Mouse (Mus musculus) heart, postnatal 10 days (tissue): Measurements from ENCODE around the gene Axdnd1. TPM values are rescaled to one million over a fixed set of nuclear protein-coding genes. Genes with fewer than 3 reads are reported as not detected.
"Not testable (repeated sequence)": the region's sequence is repeated elsewhere in the genome, so short reads cannot be mapped to it uniquely, and the experiment has no call there.

Source experiments
- DNase-seq, 2 experiments: peaks; one replicate each; pipeline ENCODE4 v3.0.0; 2021
- intact Hi-C: fragments of 180-260 bp; cut with DNase I; formaldehyde crosslinking; loops from one replicate; pipeline ENCODE4 v1.15.1; 2025
- total RNA-seq, 2 experiments: library from RNA; stranded (reverse); gene quantifications; 2 replicates each; pipeline ENCODE4 v1.2.3; 2021

The Axdnd1 gene
- total RNA-seq, 2 experiments from 2014 or later: 0.12 TPM; not detected in 1

DNA sequence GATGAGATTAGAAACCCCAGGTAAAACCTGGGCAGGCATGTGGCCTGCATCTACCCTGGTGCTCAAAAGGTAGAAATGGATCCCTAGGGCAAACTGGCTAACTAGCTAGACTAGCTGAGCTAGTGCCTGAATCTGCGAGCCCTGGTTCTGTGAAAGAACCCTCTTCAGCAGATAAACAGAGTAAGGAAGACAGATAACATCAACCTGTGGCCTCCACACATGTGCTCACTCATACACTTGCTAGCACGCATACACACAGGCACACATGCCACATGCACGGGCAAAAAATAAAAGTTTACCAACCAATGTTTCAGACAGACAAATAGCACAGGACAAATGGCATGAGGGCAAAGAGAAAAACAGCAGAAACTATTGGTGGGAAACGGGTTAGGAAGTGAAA is 70.5 kb downstream of the Axdnd1 start:
- DNase-seq: no peak
- intact Hi-C loops: no loop called here

DNA sequence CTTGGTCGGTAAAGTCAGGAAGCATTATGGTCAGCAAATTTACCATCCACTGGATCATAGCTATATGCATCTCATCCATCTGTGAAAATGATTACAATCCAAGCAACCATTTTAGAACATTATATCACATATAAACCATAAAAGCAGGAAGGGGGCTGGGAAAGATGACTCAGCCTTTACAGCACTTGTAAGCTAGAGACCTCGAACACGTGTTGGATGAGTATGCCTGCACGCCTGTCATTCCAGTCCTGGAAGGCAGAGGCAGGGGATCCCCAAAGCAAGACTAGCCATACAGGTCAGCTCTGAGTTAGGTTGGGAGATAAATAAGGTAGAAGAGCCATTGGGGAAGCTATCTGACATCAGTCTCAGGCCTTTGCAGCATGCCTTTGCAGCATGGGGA is 71.9 kb downstream of the Axdnd1 start:
- intact Hi-C loops: no loop called here
- DNase-seq: no peak

GRCm38 (mm10) chr1:156345633-156346032 is 75.3 kb downstream of the Axdnd1 start:
- intact Hi-C loops: no loop called here
- DNase-seq: no peak

DNA sequence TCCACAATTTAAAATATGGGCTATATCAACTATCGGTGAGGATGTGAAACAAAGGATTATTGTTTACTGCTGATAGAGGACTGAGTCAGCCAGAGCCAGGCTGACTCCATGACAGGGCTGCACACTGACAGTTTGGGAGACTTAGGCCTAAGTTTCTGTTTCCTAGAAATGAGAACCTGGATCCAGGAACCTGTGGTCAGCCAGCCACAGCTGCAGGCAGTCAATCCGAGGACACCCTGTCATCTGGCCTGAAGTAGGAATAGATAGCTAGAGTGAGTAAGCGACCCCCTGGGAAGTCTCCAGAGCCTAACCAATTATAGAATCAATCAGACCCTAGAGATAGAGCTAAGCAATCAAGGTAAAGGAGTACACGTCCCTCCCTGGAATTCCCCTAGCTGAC is 76.5 kb downstream of the Axdnd1 start:
- DNase-seq: no peak
- intact Hi-C loops: no loop called here

- intact Hi-C loops: no loop called here
- no peak for DNase-seq
Observed at GRCm38 (mm10) chr1:156340847-156341246, 80.1 kb downstream of the Axdnd1 start.

- DNase-seq: no peak
- intact Hi-C loops: no loop called here
Observed at GRCm38 (mm10) chr1:156323126-156323525, 97.8 kb downstream of the Axdnd1 start.

- intact Hi-C loops: no loop called here
- peak in 1 of 2 experiments; percentile 4 for DNase-seq
Observed at GRCm38 (mm10) chr1:156310630-156311029, 110.3 kb downstream of the Axdnd1 start, which contains the start of gene Nphs2. TSS of gene Nphs2 (plus strand) at chr1:156310727.

DNA sequence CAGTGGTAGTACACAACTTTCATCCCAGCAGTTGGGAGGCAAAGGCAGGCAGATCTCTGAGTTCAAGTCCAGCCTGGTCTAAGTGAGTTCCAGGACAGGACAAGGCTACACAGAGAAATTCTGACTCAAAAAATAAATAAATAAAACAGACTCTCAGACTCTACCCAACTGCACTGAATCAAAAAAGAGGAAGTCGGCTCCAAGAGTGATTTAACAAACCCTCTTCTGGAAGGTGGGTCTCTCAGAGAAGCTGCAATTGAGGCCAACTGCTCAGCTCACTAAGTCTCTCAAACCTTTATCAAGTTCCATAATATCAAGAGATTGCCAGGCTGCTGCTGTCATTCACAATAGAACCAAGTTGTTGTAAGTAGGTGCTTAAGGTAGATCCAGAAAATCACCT is 112.4 kb downstream of the Axdnd1 start:
- intact Hi-C loops: no loop called here
- DNase-seq: no peak

DNA sequence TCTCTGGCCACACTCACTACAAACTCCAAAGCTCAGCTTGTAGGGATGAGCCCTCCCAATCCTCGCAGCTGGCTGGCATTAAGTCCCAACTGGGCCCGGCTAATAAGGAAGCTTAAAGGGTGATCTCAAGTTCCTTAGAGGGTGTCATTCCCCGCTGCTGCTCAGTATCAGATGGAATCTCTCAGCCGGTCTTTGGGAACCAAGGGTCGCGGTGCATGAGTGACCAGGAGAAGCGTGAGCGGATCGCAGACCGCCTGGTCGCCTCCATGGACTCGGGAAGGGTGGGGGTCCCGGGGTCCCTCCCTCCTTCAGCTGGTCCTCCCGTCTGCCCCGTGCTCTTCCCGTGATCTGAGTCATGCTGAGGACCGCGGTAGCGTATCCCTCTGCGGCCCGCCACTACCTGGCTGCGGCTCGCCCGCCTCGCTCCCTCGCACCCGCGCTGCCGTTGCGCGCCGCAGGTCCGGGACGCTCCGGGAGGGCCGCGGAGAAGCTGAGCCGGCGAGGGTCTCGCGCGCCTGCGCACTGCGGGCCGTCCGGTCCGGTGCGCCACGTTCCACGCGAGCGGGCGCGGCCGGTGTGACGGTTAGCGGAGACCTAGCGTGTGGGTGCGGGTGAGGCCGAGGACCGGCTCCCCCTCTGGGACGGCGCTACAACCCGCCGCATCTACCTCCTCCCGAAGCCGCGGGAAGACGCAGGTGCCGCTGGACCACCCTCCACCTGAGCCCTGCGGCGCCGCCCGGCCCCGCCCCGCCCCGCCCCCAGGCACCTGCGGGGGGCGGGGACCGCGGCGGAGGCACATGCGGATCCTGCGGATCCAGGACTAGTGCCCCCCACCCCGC is 117.8 kb downstream of the Axdnd1 start, which contains the start of gene Tdrd5:
Gene Tdrd5, minus strand, starts transcription at position 754 of the 839 bp plus-strand sequence.
- intact Hi-C loops: no loop called here
- DNase-seq: peak in 1 of 2 experiments; percentile 18

- intact Hi-C loops: no loop called here
- DNase-seq: no peak
Observed at GRCm38 (mm10) chr1:156290016-156290415, 130.9 kb downstream of the Axdnd1 start.

GRCm38 (mm10) chr1:156289222-156289587 is 131.8 kb downstream of the Axdnd1 start:
- DNase-seq: not testable (repeated sequence)

GRCm38 (mm10) chr1:156288556-156289221 is 132.3 kb downstream of the Axdnd1 start:
- intact Hi-C loops: no loop called here

More at GRCm38 (mm10) chr1:156289222-156289587, 131.8 kb downstream of the Axdnd1 start:
- intact Hi-C loops: not testable (repeated sequence)

DNA sequence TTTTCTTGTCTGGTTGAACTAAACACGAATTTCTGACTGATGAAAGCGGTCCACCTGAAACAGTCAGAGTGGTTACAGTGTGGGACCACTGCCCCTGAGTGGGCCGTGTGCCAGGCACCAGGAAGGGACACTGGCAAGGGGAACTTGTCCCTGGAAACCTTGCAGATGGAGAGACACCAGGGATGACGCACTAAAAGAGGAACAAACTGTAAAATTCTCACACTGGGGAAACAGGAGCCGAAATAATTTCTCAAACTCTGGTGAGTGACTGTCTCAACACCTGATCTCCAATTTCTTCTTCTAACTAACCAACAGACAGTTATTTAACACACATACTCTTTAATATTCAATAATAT is 135.4 kb downstream of the Axdnd1 start:
- intact Hi-C loops: no loop called here
- DNase-seq: no peak

More at GRCm38 (mm10) chr1:156288556-156289221, 132.3 kb downstream of the Axdnd1 start:
- no peak for DNase-seq

- intact Hi-C loops: no loop called here
- no peak for DNase-seq
Observed at GRCm38 (mm10) chr1:156284851-156285540, 136.0 kb downstream of the Axdnd1 start.

GRCm38 (mm10) chr1:156284207-156284606 is 136.8 kb downstream of the Axdnd1 start:
- intact Hi-C loops: no loop called here
- no peak for DNase-seq

DNA sequence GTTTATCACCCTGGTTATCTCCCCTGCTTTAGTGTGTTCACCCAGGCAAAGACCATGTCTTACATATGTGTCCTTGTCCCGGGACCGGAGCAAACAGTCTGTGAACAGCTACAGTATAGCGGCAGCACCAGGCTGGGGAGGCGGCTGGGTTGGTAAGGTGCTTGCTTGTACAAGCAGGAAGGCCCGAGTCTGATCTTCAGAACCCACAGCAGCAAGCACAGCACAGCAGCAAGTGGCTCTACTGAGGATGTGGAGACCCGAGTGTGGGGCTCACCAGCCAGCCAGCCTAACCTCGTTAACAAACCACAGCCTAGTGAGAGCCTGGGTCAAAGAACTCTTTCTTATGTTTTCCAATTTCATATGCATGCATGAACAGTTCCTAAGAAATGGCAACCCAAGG is 140.8 kb downstream of the Axdnd1 start:
- DNase-seq: no peak
- intact Hi-C loops: no loop called here

DNA sequence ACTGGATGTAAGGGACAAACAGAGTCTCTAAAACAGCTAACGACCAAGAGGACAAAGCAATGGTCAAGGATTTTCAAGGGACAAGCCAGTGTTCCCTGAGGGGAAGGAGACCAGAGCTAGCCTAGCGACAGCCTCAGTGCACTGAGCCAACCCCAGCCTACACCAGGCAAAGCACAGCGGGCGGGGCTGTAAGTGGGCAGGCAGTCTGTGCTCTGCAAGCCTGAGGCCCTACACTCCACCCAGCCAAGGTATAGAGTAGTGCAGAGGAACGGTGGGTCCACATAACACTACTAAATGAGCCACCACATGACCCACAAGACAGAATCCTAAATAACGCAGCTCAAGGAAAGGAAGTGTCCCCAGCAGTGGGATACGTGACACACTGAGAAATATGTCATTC is 147.3 kb downstream of the Axdnd1 start:
- DNase-seq: no peak
- intact Hi-C loops: no loop called here
